Mouse (Mus musculus): ENCODE results near the gene Rxrg. TPM values are rescaled to one million over a fixed set of nuclear protein-coding genes. Genes with fewer than 3 reads are reported as not detected.

Rxrg gene
- total and polyA plus RNA-seq, 3 experiments = 0.11 TPM; not detected in 2

GRCm38 (mm10) chr1:167583195-167583594 lies 15.0 kb upstream of the Rxrg start:
- Histone ChIP-seq H3K9me3 (replicated peaks) (peaks cover 70% of the 10 kb centered on the region), H3K4me1 (ENCODE audit: insufficient read depth, low read depth, low read length) (no peaks in the 10 kb centered on the region), H3K4me3 (ENCODE audit: low read depth, low read length) (no peak overlapping the region), H3K36me3 (replicated peaks) (no peaks in the 10 kb centered on the region), H3K27me3 (ENCODE audit: insufficient read depth, low read length) (no peaks in the 10 kb centered on the region)
- no peak for TF ChIP-seq TAL1 (conservative IDR thresholded peaks at IDR 0.05; ENCODE audit: low read depth, low read length)
- no peak for TF ChIP-seq CTCF (IDR thresholded peaks at IDR 0.05; ENCODE audit: low read depth, low read length)
- no peak for TF ChIP-seq GATA1 (IDR thresholded peaks at IDR 0.05; ENCODE audit: borderline replicate concordance, low read length)
- TF ChIP-seq POLR2AphosphoS5 (IDR thresholded peaks at IDR 0.05; ENCODE audit: insufficient replicate concordance, low read depth, low read length) = no peak
- no peak for TF ChIP-seq GATA2 (IDR thresholded peaks at IDR 0.05; ENCODE audit: borderline replicate concordance, low read depth, low read length)
- no peak for ATAC-seq (ENCODE audit: extremely low read depth, insufficient number of reproducible peaks, low FRiP score, poor library complexity, severe bottlenecking)
- no peak for DNase-seq (ENCODE audit: low spot score)

GRCm38 (mm10) chr1:167583888-167584287 lies 14.3 kb upstream of the Rxrg start:
- H3K27me3 ChIP-seq (ENCODE audit: insufficient read depth, low read length) = no peaks in the 10 kb centered on the region
- TF ChIP-seq GATA1 (IDR thresholded peaks at IDR 0.05; ENCODE audit: borderline replicate concordance, low read length) (no peak), TAL1 (conservative IDR thresholded peaks at IDR 0.05; ENCODE audit: low read depth, low read length) (no peak), CTCF (IDR thresholded peaks at IDR 0.05; ENCODE audit: low read depth, low read length) (no peak), GATA2 (IDR thresholded peaks at IDR 0.05; ENCODE audit: borderline replicate concordance, low read depth, low read length) (no peak), POLR2AphosphoS5 (IDR thresholded peaks at IDR 0.05; ENCODE audit: insufficient replicate concordance, low read depth, low read length) (no peak)
- DNase-seq (ENCODE audit: low spot score) (no peak), ATAC-seq (ENCODE audit: extremely low read depth, insufficient number of reproducible peaks, low FRiP score, poor library complexity, severe bottlenecking) (no peak)
- H3K36me3 ChIP-seq (replicated peaks) = no peaks in the 10 kb centered on the region
- no peaks in the 10 kb centered on the region for H3K4me1 ChIP-seq (ENCODE audit: insufficient read depth, low read depth, low read length)
- H3K4me3 ChIP-seq (ENCODE audit: low read depth, low read length) = no peak overlapping the region
- H3K9me3 ChIP-seq (replicated peaks) = peaks cover 71% of the 10 kb centered on the region

GRCm38 (mm10) chr1:167588747-167589558 lies 9.2 kb upstream of the Rxrg start:
- DNase-seq (ENCODE audit: low spot score) = no peak
- Histone ChIP-seq H3K4me1 (ENCODE audit: insufficient read depth, low read depth, low read length) (no peaks in the 10 kb centered on the region), H3K9me3 (replicated peaks) (peaks cover 66% of the 10 kb centered on the region), H3K27me3 (ENCODE audit: insufficient read depth, low read length) (no peaks in the 10 kb centered on the region), H3K36me3 (replicated peaks) (no peaks in the 10 kb centered on the region), H3K4me3 (ENCODE audit: low read depth, low read length) (no peak overlapping the region)
- TF ChIP-seq GATA1 (IDR thresholded peaks at IDR 0.05; ENCODE audit: borderline replicate concordance, low read length) = no peak
- TF ChIP-seq GATA2 (IDR thresholded peaks at IDR 0.05; ENCODE audit: borderline replicate concordance, low read depth, low read length) = no peak
- no peak for TF ChIP-seq CTCF (IDR thresholded peaks at IDR 0.05; ENCODE audit: low read depth, low read length)
- TF ChIP-seq POLR2AphosphoS5 (IDR thresholded peaks at IDR 0.05; ENCODE audit: insufficient replicate concordance, low read depth, low read length) = no peak
- no peak for TF ChIP-seq TAL1 (conservative IDR thresholded peaks at IDR 0.05; ENCODE audit: low read depth, low read length)
- ATAC-seq (ENCODE audit: extremely low read depth, insufficient number of reproducible peaks, low FRiP score, poor library complexity, severe bottlenecking) = no peak

GRCm38 (mm10) chr1:167592175-167592574 lies 6.0 kb upstream of the Rxrg start:
- Histone ChIP-seq H3K9me3 (replicated peaks) (peaks cover 48% of the 10 kb centered on the region), H3K27me3 (ENCODE audit: insufficient read depth, low read length) (no peaks in the 10 kb centered on the region), H3K36me3 (replicated peaks) (no peaks in the 10 kb centered on the region), H3K4me1 (ENCODE audit: insufficient read depth, low read depth, low read length) (no peaks in the 10 kb centered on the region), H3K4me3 (ENCODE audit: low read depth, low read length) (no peak overlapping the region)
- TF ChIP-seq CTCF (IDR thresholded peaks at IDR 0.05; ENCODE audit: low read depth, low read length) (no peak), GATA1 (IDR thresholded peaks at IDR 0.05; ENCODE audit: borderline replicate concordance, low read length) (no peak), POLR2AphosphoS5 (IDR thresholded peaks at IDR 0.05; ENCODE audit: insufficient replicate concordance, low read depth, low read length) (no peak), TAL1 (conservative IDR thresholded peaks at IDR 0.05; ENCODE audit: low read depth, low read length) (no peak), GATA2 (IDR thresholded peaks at IDR 0.05; ENCODE audit: borderline replicate concordance, low read depth, low read length) (no peak)
- DNase-seq (ENCODE audit: low spot score) = no peak
- ATAC-seq (ENCODE audit: extremely low read depth, insufficient number of reproducible peaks, low FRiP score, poor library complexity, severe bottlenecking) = no peak

- DNase-seq (ENCODE audit: low spot score) = no peak
- TF ChIP-seq GATA2 (IDR thresholded peaks at IDR 0.05; ENCODE audit: borderline replicate concordance, low read depth, low read length) (no peak), GATA1 (IDR thresholded peaks at IDR 0.05; ENCODE audit: borderline replicate concordance, low read length) (no peak), POLR2AphosphoS5 (IDR thresholded peaks at IDR 0.05; ENCODE audit: insufficient replicate concordance, low read depth, low read length) (no peak), CTCF (IDR thresholded peaks at IDR 0.05; ENCODE audit: low read depth, low read length) (no peak), TAL1 (conservative IDR thresholded peaks at IDR 0.05; ENCODE audit: low read depth, low read length) (no peak)
- peaks cover 52% of the 10 kb centered on the region for H3K9me3 ChIP-seq (replicated peaks)
- H3K4me3 ChIP-seq (ENCODE audit: low read depth, low read length) = no peak overlapping the region
- ATAC-seq (ENCODE audit: extremely low read depth, insufficient number of reproducible peaks, low FRiP score, poor library complexity, severe bottlenecking) = no peak
- no peaks in the 10 kb centered on the region for H3K36me3 ChIP-seq (replicated peaks)
- no peaks in the 10 kb centered on the region for H3K27me3 ChIP-seq (ENCODE audit: insufficient read depth, low read length)
- H3K4me1 ChIP-seq (ENCODE audit: insufficient read depth, low read depth, low read length) = no peaks in the 10 kb centered on the region
Observed at GRCm38 (mm10) chr1:167599211-167599735, 1.1 kb downstream of the Rxrg start.

- TF ChIP-seq CTCF (IDR thresholded peaks at IDR 0.05; ENCODE audit: low read depth, low read length) (no peak), GATA2 (IDR thresholded peaks at IDR 0.05; ENCODE audit: borderline replicate concordance, low read depth, low read length) (no peak), GATA1 (IDR thresholded peaks at IDR 0.05; ENCODE audit: borderline replicate concordance, low read length) (no peak), POLR2AphosphoS5 (IDR thresholded peaks at IDR 0.05; ENCODE audit: insufficient replicate concordance, low read depth, low read length) (no peak), TAL1 (conservative IDR thresholded peaks at IDR 0.05; ENCODE audit: low read depth, low read length) (no peak)
- no peak for DNase-seq (ENCODE audit: low spot score)
- ATAC-seq (ENCODE audit: extremely low read depth, insufficient number of reproducible peaks, low FRiP score, poor library complexity, severe bottlenecking) = no peak
- H3K27me3 ChIP-seq (ENCODE audit: insufficient read depth, low read length) = no peaks in the 10 kb centered on the region
- no peak overlapping the region for H3K4me3 ChIP-seq (ENCODE audit: low read depth, low read length)
- peaks cover 44% of the 10 kb centered on the region for H3K9me3 ChIP-seq (replicated peaks)
- no peaks in the 10 kb centered on the region for H3K4me1 ChIP-seq (ENCODE audit: insufficient read depth, low read depth, low read length)
- H3K36me3 ChIP-seq (replicated peaks) = no peaks in the 10 kb centered on the region
Observed at GRCm38 (mm10) chr1:167608201-167608741, 10.1 kb downstream of the Rxrg start.

Measured in G1E (cell line).